Mouse (Mus musculus): ENCODE data around the gene Klk1b24. TPM values are rescaled to one million over a fixed set of nuclear protein-coding genes. Genes with fewer than 3 reads are reported as not detected.
"Not testable (repeated sequence)": the region's sequence is repeated elsewhere in the genome, so short reads cannot be mapped to it uniquely, and the experiment has no call there.

Gene Klk1b24
- polyA plus RNA-seq, 1 experiment from 2014 or later: not detected

DNA sequence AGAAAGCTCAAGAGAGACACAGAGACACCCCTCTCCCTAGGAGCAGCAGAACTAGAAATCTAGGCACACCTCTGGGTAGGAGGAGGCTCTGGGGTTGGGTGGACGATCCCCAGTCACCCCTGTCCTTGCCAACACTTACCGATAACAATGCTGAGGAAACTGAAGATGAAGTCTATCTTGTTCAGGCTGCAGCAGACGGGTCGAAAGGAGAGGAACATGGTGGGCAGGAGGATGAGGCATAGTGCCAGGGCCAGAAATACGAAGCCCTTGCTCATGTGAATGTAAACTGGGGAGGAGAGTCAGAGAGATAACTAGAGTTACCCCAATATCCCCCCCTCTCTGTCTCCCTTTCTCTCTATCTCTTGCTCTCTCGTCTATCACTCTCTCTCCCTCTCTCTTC, 34.3 kb downstream of the Klk1b24 start:
- not testable (repeated sequence) for H3K27me3 ChIP-seq (ENCODE audit: control insufficient read depth, insufficient read depth, low read depth, low read length); H3K4me3 ChIP-seq (ENCODE audit: low read length); H3K9ac ChIP-seq (ENCODE audit: low read length); H3K27ac ChIP-seq (ENCODE audit: low read length); H3K4me2 ChIP-seq (ENCODE audit: low read depth, low read length); H3K36me3 ChIP-seq (ENCODE audit: control insufficient read depth, insufficient read depth, low read length); H3K4me1 ChIP-seq (replicated peaks; ENCODE audit: control insufficient read depth, insufficient read depth, low read length); ATAC-seq (ENCODE audit: low read depth); H3K9me3 ChIP-seq (ENCODE audit: control insufficient read depth, low read length)
- WGBS: 73% methylated on average over 6 of the region's 6 CpGs

DNA sequence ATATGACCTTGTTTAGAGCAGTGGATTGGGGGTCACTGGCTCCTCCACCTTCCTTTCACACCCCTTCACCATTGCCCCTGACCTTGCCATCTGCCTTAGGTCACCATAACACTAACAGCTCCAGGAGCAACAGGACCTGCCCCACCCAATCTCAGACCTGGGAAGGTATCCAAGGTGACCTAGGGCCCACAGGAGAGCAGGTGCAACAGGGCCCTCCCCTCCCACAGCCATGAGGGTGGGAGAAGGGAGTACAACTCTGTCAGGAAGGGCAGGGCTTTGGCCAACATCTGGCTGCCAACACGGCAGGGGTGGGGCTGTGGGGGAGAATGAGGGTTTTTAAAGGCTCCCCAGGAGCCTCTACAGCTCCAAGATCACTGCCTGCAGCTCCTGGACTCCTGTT, 37.0 kb downstream of the Klk1b24 start, which contains the start of gene Klk1:
TSS of gene Klk1 (plus strand) at position 285 of the 400 bp plus-strand sequence.
- H3K4me1 ChIP-seq (replicated peaks; ENCODE audit: control insufficient read depth, insufficient read depth, low read length): no peaks in the 10 kb centered on the region
- 29% methylated on average over 1 of the region's 1 CpGs for WGBS
- no peak within 1 kb of the TSS for H3K4me3 ChIP-seq (ENCODE audit: low read length)
- H3K36me3 ChIP-seq (ENCODE audit: control insufficient read depth, insufficient read depth, low read length): no peaks in the 10 kb centered on the region
- no peak within 1 kb of the TSS for H3K4me2 ChIP-seq (ENCODE audit: low read depth, low read length)
- ATAC-seq (ENCODE audit: low read depth): no peak
- H3K27ac ChIP-seq (ENCODE audit: low read length): no peak within 1 kb of the TSS
- H3K27me3 ChIP-seq (ENCODE audit: control insufficient read depth, insufficient read depth, low read depth, low read length): no peaks in the 10 kb centered on the region
- H3K9ac ChIP-seq (ENCODE audit: low read length): no peak within 1 kb of the TSS
- no peaks in the 10 kb centered on the region for H3K9me3 ChIP-seq (ENCODE audit: control insufficient read depth, low read length)

DNA sequence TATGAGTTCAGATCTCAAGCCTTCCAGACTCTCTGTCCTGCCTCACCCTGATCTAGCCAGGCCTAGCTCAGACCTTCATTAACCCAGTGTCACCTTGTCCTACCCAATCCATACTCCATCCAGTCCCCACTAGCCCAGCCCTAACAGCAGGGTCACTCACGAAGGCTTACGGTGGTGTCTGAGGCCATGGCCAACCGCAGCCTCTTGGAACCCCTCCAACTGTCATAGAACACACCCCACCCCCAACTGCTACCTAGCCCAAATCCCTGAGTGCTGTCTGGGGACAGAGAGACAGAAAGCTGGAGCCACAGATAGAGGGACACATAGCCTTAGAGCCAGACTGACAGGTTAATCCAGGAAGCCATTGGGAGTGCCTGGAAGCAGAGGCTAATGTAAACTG, 47.9 kb downstream of the Klk1b24 start, which contains the start of gene Gm36864:
TSS of gene Gm36864 (plus strand) at position 269 of the 400 bp plus-strand sequence.
- no peak within 1 kb of the TSS for H3K9ac ChIP-seq (ENCODE audit: low read length)
- H3K36me3 ChIP-seq (ENCODE audit: control insufficient read depth, insufficient read depth, low read length): no peaks in the 10 kb centered on the region
- no peak within 1 kb of the TSS for H3K4me3 ChIP-seq (ENCODE audit: low read length)
- no peak within 1 kb of the TSS for H3K27ac ChIP-seq (ENCODE audit: low read length)
- no peaks in the 10 kb centered on the region for H3K4me1 ChIP-seq (replicated peaks; ENCODE audit: control insufficient read depth, insufficient read depth, low read length)
- 57% methylated on average over 3 of the region's 3 CpGs for WGBS
- ATAC-seq (ENCODE audit: low read depth): no peak
- no peaks in the 10 kb centered on the region for H3K9me3 ChIP-seq (ENCODE audit: control insufficient read depth, low read length)
- H3K4me2 ChIP-seq (ENCODE audit: low read depth, low read length): no peak within 1 kb of the TSS
- no peaks in the 10 kb centered on the region for H3K27me3 ChIP-seq (ENCODE audit: control insufficient read depth, insufficient read depth, low read depth, low read length)

DNA sequence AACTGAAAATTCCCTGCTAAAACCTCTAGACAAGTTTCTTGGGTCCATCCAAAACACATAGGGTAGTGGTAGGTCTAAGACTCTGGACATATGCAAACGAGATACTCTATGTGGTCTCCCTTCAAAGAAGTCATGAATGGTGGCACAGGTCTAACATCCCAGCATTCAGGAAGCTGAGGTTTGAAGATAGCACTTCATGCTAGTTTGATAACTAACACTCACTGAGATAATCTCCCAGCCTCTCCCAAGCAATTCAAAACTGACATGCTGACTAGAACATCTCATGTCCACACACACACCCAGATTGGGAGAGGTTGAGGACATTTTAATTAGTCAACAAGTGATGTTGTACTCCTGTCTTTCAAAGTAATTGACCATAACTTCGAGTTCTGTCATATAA, 51.9 kb downstream of the Klk1b24 start:
- no peak for ATAC-seq (ENCODE audit: low read depth)
- WGBS: 32% methylated on average over 2 of the region's 2 CpGs
- Histone ChIP-seq H3K27ac (ENCODE audit: low read length) (no peak overlapping the region), H3K36me3 (ENCODE audit: control insufficient read depth, insufficient read depth, low read length) (no peaks in the 10 kb centered on the region), H3K4me3 (ENCODE audit: low read length) (no peak overlapping the region), H3K9me3 (ENCODE audit: control insufficient read depth, low read length) (no peaks in the 10 kb centered on the region), H3K27me3 (ENCODE audit: control insufficient read depth, insufficient read depth, low read depth, low read length) (no peaks in the 10 kb centered on the region), H3K9ac (ENCODE audit: low read length) (no peak overlapping the region), H3K4me1 (replicated peaks; ENCODE audit: control insufficient read depth, insufficient read depth, low read length) (no peaks in the 10 kb centered on the region), H3K4me2 (ENCODE audit: low read depth, low read length) (no peak overlapping the region)

DNA sequence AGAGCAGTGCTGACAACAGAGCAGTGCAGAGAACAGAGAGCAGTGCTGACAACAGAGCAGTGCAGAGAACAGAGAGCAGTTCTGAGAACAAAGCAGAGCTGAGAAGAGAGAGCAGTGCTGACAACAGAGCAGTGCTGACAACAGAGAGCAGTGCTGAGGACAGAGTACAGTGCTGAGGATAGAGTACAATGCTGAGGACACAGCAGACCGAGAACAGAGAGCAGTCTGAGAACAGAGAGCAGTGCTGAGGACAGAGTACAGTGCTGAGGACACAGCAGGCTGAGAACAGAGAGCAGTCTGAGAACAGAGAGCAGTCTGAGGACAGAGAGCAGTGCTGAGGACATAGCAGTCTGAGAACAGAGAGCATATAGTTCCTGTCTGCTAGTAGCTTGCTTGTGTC, 52.7 kb downstream of the Klk1b24 start:
- H3K27ac ChIP-seq (ENCODE audit: low read length): no peak overlapping the region
- no peaks in the 10 kb centered on the region for H3K9me3 ChIP-seq (ENCODE audit: control insufficient read depth, low read length)
- ATAC-seq (ENCODE audit: low read depth): no peak
- H3K4me2 ChIP-seq (ENCODE audit: low read depth, low read length): no peak overlapping the region
- no peak overlapping the region for H3K4me3 ChIP-seq (ENCODE audit: low read length)
- no peak overlapping the region for H3K9ac ChIP-seq (ENCODE audit: low read length)
- WGBS: 22% methylated on average over 1 of the region's 1 CpGs
- H3K4me1 ChIP-seq (replicated peaks; ENCODE audit: control insufficient read depth, insufficient read depth, low read length): peaks cover 4% of the 10 kb centered on the region
- no peaks in the 10 kb centered on the region for H3K27me3 ChIP-seq (ENCODE audit: control insufficient read depth, insufficient read depth, low read depth, low read length)
- no peaks in the 10 kb centered on the region for H3K36me3 ChIP-seq (ENCODE audit: control insufficient read depth, insufficient read depth, low read length)

DNA sequence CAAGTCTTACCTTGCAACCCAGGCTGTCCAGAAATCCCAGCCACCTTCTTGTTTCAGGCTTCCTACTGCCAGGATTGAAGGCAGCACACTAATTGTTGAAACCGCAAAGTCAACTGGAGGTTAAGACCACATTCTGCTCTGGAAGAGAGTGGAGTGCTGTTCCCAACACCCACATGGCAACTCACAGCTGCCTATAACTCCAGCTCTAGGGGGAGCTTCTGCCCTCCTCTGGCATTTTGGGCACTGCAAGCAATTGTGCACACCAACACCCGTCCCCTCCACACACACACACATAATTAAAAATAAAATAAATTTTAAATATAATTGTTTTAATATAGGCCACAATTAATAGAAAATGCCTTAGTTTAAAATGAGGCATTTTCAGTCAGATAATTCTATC, 53.1 kb downstream of the Klk1b24 start:
- no peak overlapping the region for H3K4me2 ChIP-seq (ENCODE audit: low read depth, low read length)
- H3K27ac ChIP-seq (ENCODE audit: low read length): no peak overlapping the region
- no peaks in the 10 kb centered on the region for H3K36me3 ChIP-seq (ENCODE audit: control insufficient read depth, insufficient read depth, low read length)
- no peak overlapping the region for H3K4me3 ChIP-seq (ENCODE audit: low read length)
- H3K9me3 ChIP-seq (ENCODE audit: control insufficient read depth, low read length): no peaks in the 10 kb centered on the region
- ATAC-seq (ENCODE audit: low read depth): no peak
- no peaks in the 10 kb centered on the region for H3K27me3 ChIP-seq (ENCODE audit: control insufficient read depth, insufficient read depth, low read depth, low read length)
- no peak overlapping the region for H3K9ac ChIP-seq (ENCODE audit: low read length)
- H3K4me1 ChIP-seq (replicated peaks; ENCODE audit: control insufficient read depth, insufficient read depth, low read length): peaks cover 4% of the 10 kb centered on the region
- WGBS: 49% methylated on average over 2 of the region's 2 CpGs

Other genes with a start within 250 kb of the Klk1b24 start
- gene Klk1b8, start 237.6 kb upstream of the Klk1b24 start, polyA plus RNA-seq (2015; fragmentation: Nextera tagmentation; extraction: Ambion mirVana): not detected in 2 replicates
- gene Klk1b1, start 221.5 kb upstream of the Klk1b24 start, polyA plus RNA-seq (2015; fragmentation: Nextera tagmentation; extraction: Ambion mirVana): not detected in 2 replicates
- not detected in 2 replicates for gene Klk1b9, start 212.2 kb upstream of the Klk1b24 start, polyA plus RNA-seq (2015; fragmentation: Nextera tagmentation; extraction: Ambion mirVana)
- gene Klk1b11, start 192.4 kb upstream of the Klk1b24 start, polyA plus RNA-seq (2015; fragmentation: Nextera tagmentation; extraction: Ambion mirVana): not detected in 2 replicates
- gene Klk1b26, start 176.1 kb upstream of the Klk1b24 start, polyA plus RNA-seq (2015; fragmentation: Nextera tagmentation; extraction: Ambion mirVana): not detected in 2 replicates
- gene Klk1b27, start 135.9 kb upstream of the Klk1b24 start, polyA plus RNA-seq (2015; fragmentation: Nextera tagmentation; extraction: Ambion mirVana): not detected in 2 replicates
- gene Klk1b21, start 85.9 kb upstream of the Klk1b24 start, polyA plus RNA-seq (2015; fragmentation: Nextera tagmentation; extraction: Ambion mirVana): not detected in 2 replicates
- gene Klk1b22, start 75.6 kb upstream of the Klk1b24 start, polyA plus RNA-seq (2015; fragmentation: Nextera tagmentation; extraction: Ambion mirVana): not detected in 2 replicates
- not detected in 2 replicates for gene Klk1b16, start 51.5 kb upstream of the Klk1b24 start, polyA plus RNA-seq (2015; fragmentation: Nextera tagmentation; extraction: Ambion mirVana)
- gene Klk1b3, start 10.0 kb downstream of the Klk1b24 start, polyA plus RNA-seq (2015; fragmentation: Nextera tagmentation; extraction: Ambion mirVana): not detected in 2 replicates
- not detected in 2 replicates for gene Klk1b4, start 19.2 kb downstream of the Klk1b24 start, polyA plus RNA-seq (2015; fragmentation: Nextera tagmentation; extraction: Ambion mirVana)
- gene Klk1b5, start 27.7 kb downstream of the Klk1b24 start, polyA plus RNA-seq (2015; fragmentation: Nextera tagmentation; extraction: Ambion mirVana): not detected in 2 replicates
- gene Klk1, start 37.1 kb downstream of the Klk1b24 start, polyA plus RNA-seq (2015; fragmentation: Nextera tagmentation; extraction: Ambion mirVana): not detected in 2 replicates
- gene Gm36864, start 47.9 kb downstream of the Klk1b24 start, polyA plus RNA-seq (2015; fragmentation: Nextera tagmentation; extraction: Ambion mirVana): not detected in 2 replicates
- 0.96 and 0.97 TPM in 2 replicates for gene 1700028J19Rik, start 58.5 kb downstream of the Klk1b24 start, polyA plus RNA-seq (2015; fragmentation: Nextera tagmentation; extraction: Ambion mirVana)
- gene 2410002F23Rik, start 58.5 kb downstream of the Klk1b24 start, polyA plus RNA-seq (2015; fragmentation: Nextera tagmentation; extraction: Ambion mirVana): 113 and 123 TPM in 2 replicates
- not detected in 2 replicates for gene Acp4, start 69.1 kb downstream of the Klk1b24 start, polyA plus RNA-seq (2015; fragmentation: Nextera tagmentation; extraction: Ambion mirVana)
- not detected in 2 replicates for gene Gm15517, start 73.2 kb downstream of the Klk1b24 start, polyA plus RNA-seq (2015; fragmentation: Nextera tagmentation; extraction: Ambion mirVana)
- 3.0 and 3.2 TPM in 2 replicates for gene Clec11a, start 118.7 kb downstream of the Klk1b24 start, polyA plus RNA-seq (2015; fragmentation: Nextera tagmentation; extraction: Ambion mirVana)
- gene Shank1, start 122.0 kb downstream of the Klk1b24 start, polyA plus RNA-seq (2015; fragmentation: Nextera tagmentation; extraction: Ambion mirVana): 0.96 and 1.1 TPM in 2 replicates
- gene Syt3, start 195.9 kb downstream of the Klk1b24 start, polyA plus RNA-seq (2015; fragmentation: Nextera tagmentation; extraction: Ambion mirVana): 2.1 and 2.3 TPM in 2 replicates
- 1.2 and 1.5 TPM in 2 replicates for gene 1700008O03Rik, start 197.6 kb downstream of the Klk1b24 start, polyA plus RNA-seq (2015; fragmentation: Nextera tagmentation; extraction: Ambion mirVana)
- gene Lrrc4b, start 240.8 kb downstream of the Klk1b24 start, polyA plus RNA-seq (2015; fragmentation: Nextera tagmentation; extraction: Ambion mirVana): 0.36 and 0.57 TPM in 2 replicates